Mouse (Mus musculus) liver, embryonic 15.5 days (tissue): Measurements from ENCODE around the gene Cspg5. TPM values are rescaled to one million over a fixed set of nuclear protein-coding genes. Genes with fewer than 3 reads are reported as not detected.

Experiments
- ATAC-seq: fragments of 200-750 bp; cut with Nextera tagmentation; 2 replicates; pipeline ENCODE4 v1.8.0; 2017; ENCODE audit warnings: moderate number of reproducible peaks, mild to moderate bottlenecking, moderate library complexity; ENCODE audit not compliant: insufficient read depth
- H3K27ac ChIP-seq: fragments of 300-500 bp; sonication (generic); replicated peaks from 2 replicates; pipeline ENCODE4 v1.5.1; 2015; ENCODE audit warnings: mild to moderate bottlenecking, inconsistent platforms
- H3K27me3 ChIP-seq: fragments of 300-500 bp; sonication (generic); 2 replicates; pipeline ENCODE4 v1.6.1; 2015; ENCODE audit warnings: mild to moderate bottlenecking, inconsistent platforms
- H3K36me3 ChIP-seq: fragments of 300-500 bp; sonication (generic); replicated peaks from 2 replicates; pipeline ENCODE4 v1.6.1; 2015; ENCODE audit warnings: moderate library complexity, mild to moderate bottlenecking, inconsistent platforms
- H3K4me1 ChIP-seq: fragments of 300-500 bp; sonication (generic); replicated peaks from 2 replicates; pipeline ENCODE4 v1.6.1; 2015; ENCODE audit warnings: inconsistent platforms
- H3K4me2 ChIP-seq: fragments of 300-500 bp; sonication (generic); 2 replicates; pipeline ENCODE4 v1.6.1; 2015; ENCODE audit warnings: moderate library complexity, mild to moderate bottlenecking, inconsistent platforms
- H3K4me3 ChIP-seq: fragments of 300-500 bp; sonication (generic); replicated peaks from 2 replicates; pipeline ENCODE4 v1.5.1; 2015; ENCODE audit warnings: mild to moderate bottlenecking, inconsistent platforms
- H3K9ac ChIP-seq: fragments of 300-500 bp; sonication (generic); 2 replicates; pipeline ENCODE4 v1.6.1; 2015; ENCODE audit warnings: moderate library complexity, mild to moderate bottlenecking, inconsistent platforms
- H3K9me3 ChIP-seq: fragments of 300-500 bp; sonication (generic); replicated peaks from 2 replicates; pipeline ENCODE4 v1.6.1; 2016; ENCODE audit warnings: inconsistent platforms
- whole genome bisulfite sequencing: fragments of 180-500 bp; shearing (Covaris S2); methylation state at CpG from one replicate; pipeline ENCODE4 v1.1.7; 2015; ENCODE audit warnings: mixed read lengths; ENCODE audit not compliant: insufficient replicate concordance; 5-methylcytosine and 5-hydroxymethylcytosine counted together
- polyA plus RNA-seq: library from polyadenylated mRNA; unstranded; fragments of >200 nt; fragmentation: Nextera tagmentation; extraction: Ambion mirVana; gene quantifications from 2 replicates; pipeline ENCODE4 v1.2.1, GENCODE M21; 2015

The Cspg5 gene
- polyA plus RNA-seq, 1 experiment from 2014 or later = 0.29 TPM

- WGBS = 68% methylated on average over 15 of the region's 15 CpGs
- H3K27me3 ChIP-seq = no peaks in the 10 kb centered on the region
- no peak for ATAC-seq
- no peaks in the 10 kb centered on the region for H3K9me3 ChIP-seq
- H3K36me3 ChIP-seq = no peaks in the 10 kb centered on the region
- H3K9ac ChIP-seq = no peak overlapping the region
- no peak overlapping the region for H3K4me2 ChIP-seq
- H3K4me3 ChIP-seq = no peak overlapping the region
- no peaks in the 10 kb centered on the region for H3K4me1 ChIP-seq
- no peak overlapping the region for H3K27ac ChIP-seq
These were observed 11.9 kb downstream of the Cspg5 start for GRCm38 (mm10) chr9:110255407-110256019.

- no peaks in the 10 kb centered on the region for H3K9me3 ChIP-seq
- no peak overlapping the region for H3K4me2 ChIP-seq
- H3K36me3 ChIP-seq = no peaks in the 10 kb centered on the region
- no peaks in the 10 kb centered on the region for H3K4me1 ChIP-seq
- H3K27ac ChIP-seq = no peak overlapping the region
- 59% methylated on average over 6 of the region's 6 CpGs for WGBS
- H3K4me3 ChIP-seq = no peak overlapping the region
- H3K9ac ChIP-seq = no peak overlapping the region
- ATAC-seq = no peak
- no peaks in the 10 kb centered on the region for H3K27me3 ChIP-seq
These were observed 15.1 kb downstream of the Cspg5 start for GRCm38 (mm10) chr9:110258646-110259045.

- no peak for ATAC-seq
- H3K9me3 ChIP-seq = no peaks in the 10 kb centered on the region
- H3K4me2 ChIP-seq = no peak overlapping the region
- no peak overlapping the region for H3K4me3 ChIP-seq
- WGBS = 54% methylated on average over 3 of the region's 3 CpGs
- H3K4me1 ChIP-seq = no peaks in the 10 kb centered on the region
- H3K36me3 ChIP-seq = no peaks in the 10 kb centered on the region
- no peak overlapping the region for H3K27ac ChIP-seq
- no peaks in the 10 kb centered on the region for H3K27me3 ChIP-seq
- no peak overlapping the region for H3K9ac ChIP-seq
These were observed 15.5 kb downstream of the Cspg5 start for GRCm38 (mm10) chr9:110259118-110259517.

GRCm38 (mm10) chr9:110263181-110263580 lies 19.6 kb downstream of the Cspg5 start:
- no peaks in the 10 kb centered on the region for H3K27me3 ChIP-seq
- H3K4me1 ChIP-seq = no peaks in the 10 kb centered on the region
- H3K4me3 ChIP-seq = no peak overlapping the region
- H3K36me3 ChIP-seq = no peaks in the 10 kb centered on the region
- no peak overlapping the region for H3K27ac ChIP-seq
- H3K4me2 ChIP-seq = no peak overlapping the region
- H3K9ac ChIP-seq = no peak overlapping the region
- 64% methylated on average over 8 of the region's 8 CpGs for WGBS
- H3K9me3 ChIP-seq = no peaks in the 10 kb centered on the region
- ATAC-seq = no peak

GRCm38 (mm10) chr9:110264991-110265390 lies 21.4 kb downstream of the Cspg5 start:
- 73% methylated on average over 9 of the region's 9 CpGs for WGBS
- Histone ChIP-seq H3K27me3 (no peaks in the 10 kb centered on the region), H3K4me2 (no peak overlapping the region), H3K4me1 (no peaks in the 10 kb centered on the region), H3K27ac (no peak overlapping the region), H3K4me3 (no peak overlapping the region), H3K9me3 (no peaks in the 10 kb centered on the region), H3K36me3 (no peaks in the 10 kb centered on the region), H3K9ac (no peak overlapping the region)
- no peak for ATAC-seq

- Histone ChIP-seq H3K27ac (no peak overlapping the region), H3K27me3 (no peaks in the 10 kb centered on the region), H3K4me3 (no peak overlapping the region), H3K4me2 (no peak overlapping the region), H3K9me3 (no peaks in the 10 kb centered on the region), H3K9ac (no peak overlapping the region), H3K4me1 (no peaks in the 10 kb centered on the region), H3K36me3 (no peaks in the 10 kb centered on the region)
- ATAC-seq = no peak
- WGBS = 83% methylated on average over 10 of the region's 10 CpGs
These were observed 24.8 kb downstream of the Cspg5 start for GRCm38 (mm10) chr9:110268416-110268815.

- H3K36me3 ChIP-seq = no peaks in the 10 kb centered on the region
- H3K27me3 ChIP-seq = no peaks in the 10 kb centered on the region
- H3K4me1 ChIP-seq = no peaks in the 10 kb centered on the region
- ATAC-seq = no peak
- 73% methylated on average over 3 of the region's 3 CpGs for WGBS
- H3K4me2 ChIP-seq = no peak overlapping the region
- H3K4me3 ChIP-seq = no peak overlapping the region
- no peak overlapping the region for H3K27ac ChIP-seq
- H3K9me3 ChIP-seq = no peaks in the 10 kb centered on the region
- no peak overlapping the region for H3K9ac ChIP-seq
These were observed 28.7 kb downstream of the Cspg5 start for GRCm38 (mm10) chr9:110272330-110272729.

- Histone ChIP-seq H3K9me3 (no peaks in the 10 kb centered on the region), H3K9ac (no peak overlapping the region), H3K4me1 (no peaks in the 10 kb centered on the region), H3K4me3 (no peak overlapping the region), H3K27me3 (no peaks in the 10 kb centered on the region), H3K36me3 (no peaks in the 10 kb centered on the region), H3K4me2 (no peak overlapping the region), H3K27ac (no peak overlapping the region)
- ATAC-seq = no peak
- 49% methylated on average over 4 of the region's 4 CpGs for WGBS
These were observed 29.9 kb downstream of the Cspg5 start for GRCm38 (mm10) chr9:110273507-110273906.

- no peak overlapping the region for H3K4me3 ChIP-seq
- 63% methylated on average over 5 of the region's 5 CpGs for WGBS
- ATAC-seq = no peak
- no peaks in the 10 kb centered on the region for H3K4me1 ChIP-seq
- H3K9me3 ChIP-seq = no peaks in the 10 kb centered on the region
- no peak overlapping the region for H3K9ac ChIP-seq
- no peak overlapping the region for H3K27ac ChIP-seq
- no peaks in the 10 kb centered on the region for H3K36me3 ChIP-seq
- H3K4me2 ChIP-seq = no peak overlapping the region
- H3K27me3 ChIP-seq = no peaks in the 10 kb centered on the region
These were observed 32.3 kb downstream of the Cspg5 start for GRCm38 (mm10) chr9:110275882-110276281.

GRCm38 (mm10) chr9:110277431-110277881 lies 33.9 kb downstream of the Cspg5 start:
- Histone ChIP-seq H3K9ac (no peak overlapping the region), H3K4me2 (no peak overlapping the region), H3K27ac (no peak overlapping the region), H3K27me3 (no peaks in the 10 kb centered on the region), H3K4me3 (no peak overlapping the region), H3K36me3 (no peaks in the 10 kb centered on the region), H3K9me3 (no peaks in the 10 kb centered on the region), H3K4me1 (no peaks in the 10 kb centered on the region)
- WGBS = 45% methylated on average over 8 of the region's 8 CpGs
- no peak for ATAC-seq

GRCm38 (mm10) chr9:110284075-110284697 lies 40.6 kb downstream of the Cspg5 start:
- H3K36me3 ChIP-seq = no peaks in the 10 kb centered on the region
- H3K4me3 ChIP-seq = no peak overlapping the region
- 70% methylated on average over 10 of the region's 10 CpGs for WGBS
- H3K4me1 ChIP-seq = no peaks in the 10 kb centered on the region
- no peak overlapping the region for H3K9ac ChIP-seq
- no peak overlapping the region for H3K27ac ChIP-seq
- no peaks in the 10 kb centered on the region for H3K27me3 ChIP-seq
- no peaks in the 10 kb centered on the region for H3K9me3 ChIP-seq
- H3K4me2 ChIP-seq = no peak overlapping the region
- ATAC-seq = no peak
